Mouse (Mus musculus): ENCODE results near the gene Zfp866.

DNA sequence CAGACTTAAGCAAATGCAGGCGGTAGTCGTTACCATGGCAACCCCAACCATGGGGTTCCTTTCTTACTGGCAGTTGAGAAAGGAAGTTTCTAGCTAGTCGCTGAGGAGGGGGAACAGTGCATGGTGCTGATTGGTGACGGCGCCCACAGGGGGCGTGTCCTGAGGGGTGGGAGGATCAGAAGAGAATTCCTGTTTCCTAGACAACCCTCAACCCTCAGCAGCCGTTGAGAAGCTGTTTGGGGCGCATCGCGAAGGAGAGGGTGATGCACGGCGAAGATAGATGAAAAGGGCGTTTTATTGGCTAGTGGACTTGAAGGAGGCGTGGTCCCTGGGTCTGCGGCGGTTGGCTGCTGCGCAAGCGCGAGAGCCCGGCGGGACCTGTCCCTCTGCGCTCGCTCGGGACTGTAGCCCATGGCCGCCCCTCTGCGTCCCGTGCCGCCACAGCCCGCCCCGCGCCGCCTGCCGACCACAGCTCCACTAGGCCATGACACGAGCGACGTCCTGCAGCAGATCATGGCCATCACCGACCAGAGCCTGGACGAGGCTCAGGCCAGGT is 41.4 kb upstream of the Zfp866 start, which contains the start of gene Pbx4:
- no peak for TF ChIP-seq POLR2A (IDR thresholded peaks at IDR 0.05; ENCODE audit: insufficient read depth, low read length)
- TF ChIP-seq CTCF (IDR thresholded peaks at IDR 0.05; ENCODE audit: low read depth, low read length), result no peak
- no peak for TF ChIP-seq EP300 (IDR thresholded peaks at IDR 0.05; ENCODE audit: insufficient read depth, low read depth, low read length)

Measured in ES-Bruce4 (cell line).